Mouse (Mus musculus): ENCODE measurements at regions not wholly inside any gene's neighbourhood (a gene's known extent, or its start where the extent isn't known, plus 50 kb on each side); places are given as distances from the start of the nearest gene placed in this dataset.

- TF ChIP-seq POLR2A (IDR thresholded peaks at IDR 0.05; ENCODE audit: borderline replicate concordance, control insufficient read depth, low read depth, low read length) (no peak), CTCF (IDR thresholded peaks at IDR 0.05; ENCODE audit: control insufficient read depth, insufficient read depth, low read length) (no peak)
Observed at GRCm38 (mm10) chr3:147153456-147153855, 301.3 kb downstream of the Ttll7 start.
